Mouse (Mus musculus) 3T3-L1 (cell line): ENCODE results near the gene Cpne6.

Experiments used
- DNase-seq: peaks from one replicate; pipeline ENCODE4 v3.0.0-alpha.2; 2015; ENCODE audit warnings: low read depth, low spot score

The Cpne6 gene

GRCm38 (mm10) chr14:55497449-55497821, 12.8 kb upstream of the Cpne6 start:
- peak; percentile 80 for DNase-seq

GRCm38 (mm10) chr14:55505612-55506011, 4.6 kb upstream of the Cpne6 start:
- no peak for DNase-seq

GRCm38 (mm10) chr14:55507801-55508200, 2.4 kb upstream of the Cpne6 start:
- DNase-seq = no peak

- DNase-seq = no peak
Observed at GRCm38 (mm10) chr14:55509540-55509939, 705 bp upstream of the Cpne6 start.

DNA sequence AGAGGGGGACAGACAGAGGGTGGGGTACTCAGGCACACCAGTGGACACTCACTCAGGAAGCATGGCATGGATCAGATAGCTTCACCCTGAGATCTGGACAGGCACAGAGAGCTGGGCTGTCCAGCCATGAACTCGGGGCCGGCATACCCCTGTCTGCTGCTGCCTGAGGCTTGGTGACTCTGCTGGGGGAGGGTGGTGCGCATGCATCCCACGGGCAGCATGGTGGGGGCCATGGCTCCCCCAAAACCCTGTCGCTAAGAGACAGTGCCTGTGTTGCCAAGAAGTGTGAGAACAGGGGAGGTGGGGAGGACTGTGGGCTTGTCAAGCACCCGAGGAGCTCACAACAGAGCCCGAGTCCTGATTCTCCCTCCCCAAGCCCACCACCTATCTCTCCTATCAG, 792 bp downstream of the Cpne6 start:
- DNase-seq = no peak

DNA sequence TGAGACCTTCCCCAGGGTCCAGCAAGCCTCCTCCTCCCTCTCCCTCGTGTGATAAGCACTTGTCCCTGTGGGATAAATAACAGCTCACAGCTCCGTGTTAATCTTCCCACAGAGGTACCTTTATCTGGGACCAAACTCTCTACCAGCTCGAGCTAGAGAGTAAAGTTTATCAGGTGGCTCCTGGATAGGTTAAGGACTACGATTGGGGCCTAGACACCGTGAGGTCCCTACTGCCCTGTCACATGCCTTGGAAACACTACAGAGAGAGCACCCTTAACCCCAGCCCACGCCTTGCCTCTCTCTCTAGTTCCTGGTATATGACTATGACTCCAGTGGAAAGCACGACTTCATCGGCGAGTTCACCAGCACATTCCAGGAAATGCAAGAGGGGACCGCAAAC, 3.7 kb downstream of the Cpne6 start:
- no peak for DNase-seq

DNA sequence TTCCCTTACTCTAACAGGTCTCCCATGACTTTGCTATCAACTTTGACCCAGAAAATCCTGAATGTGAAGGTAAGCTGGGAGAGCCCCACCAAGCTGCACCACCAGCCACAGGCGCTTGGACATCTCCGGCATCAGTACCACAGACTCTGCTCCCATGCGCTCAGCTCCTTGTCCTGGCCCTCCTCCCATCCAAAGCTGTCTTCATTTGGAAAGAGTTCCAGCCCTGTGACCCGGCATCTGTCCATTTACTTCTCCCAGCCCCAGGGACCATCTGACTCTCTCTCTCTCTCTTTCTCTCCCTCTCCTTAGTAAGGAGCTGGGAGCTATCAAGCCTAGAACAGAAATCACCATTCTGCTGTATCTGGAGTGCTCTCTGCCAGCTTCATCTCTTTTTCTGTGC, 5.6 kb downstream of the Cpne6 start:
- no peak for DNase-seq

DNA sequence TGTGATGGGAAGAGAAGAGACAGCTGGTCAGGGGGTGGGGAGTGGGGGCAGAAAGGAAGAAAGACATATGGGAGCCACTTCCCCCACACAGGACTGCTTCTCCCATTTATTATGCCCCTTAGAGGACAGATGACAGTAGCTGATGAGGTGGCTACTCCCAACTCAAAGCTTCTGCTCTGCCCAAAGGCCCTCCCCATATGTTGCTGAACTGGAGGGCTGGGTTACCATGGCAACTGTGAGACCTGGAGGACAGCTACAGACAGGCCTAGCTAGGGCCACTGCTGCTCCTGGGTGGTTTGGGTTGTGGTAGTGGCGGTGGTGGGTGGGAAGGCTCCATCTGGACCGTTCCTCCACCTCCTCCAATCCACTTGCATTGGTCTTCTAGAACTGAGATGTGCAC, 8.7 kb downstream of the Cpne6 start:
- no peak for DNase-seq

DNA sequence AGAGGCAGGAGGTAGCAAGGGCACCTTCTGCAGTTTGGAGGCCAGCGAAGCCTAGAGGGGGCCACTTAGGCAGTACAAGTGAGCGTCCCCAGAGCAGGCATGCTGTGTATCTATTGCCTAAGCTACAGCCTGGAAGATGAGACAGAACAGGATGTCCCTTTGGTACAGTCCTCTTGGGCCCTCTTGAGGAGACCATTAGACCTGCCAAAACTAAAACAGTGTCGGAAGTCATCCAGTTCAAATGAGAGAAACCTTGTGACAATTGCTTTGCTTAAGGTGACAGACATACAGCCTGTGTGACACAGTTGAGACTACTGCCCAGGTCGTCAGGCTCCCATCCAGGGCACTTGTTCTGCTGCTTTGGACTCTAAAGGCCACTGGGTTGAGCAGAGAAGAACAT, 9.4 kb downstream of the Cpne6 start:
- DNase-seq = no peak

- DNase-seq = no peak
Observed at GRCm38 (mm10) chr14:55520451-55521361, 10.5 kb downstream of the Cpne6 start.

DNA sequence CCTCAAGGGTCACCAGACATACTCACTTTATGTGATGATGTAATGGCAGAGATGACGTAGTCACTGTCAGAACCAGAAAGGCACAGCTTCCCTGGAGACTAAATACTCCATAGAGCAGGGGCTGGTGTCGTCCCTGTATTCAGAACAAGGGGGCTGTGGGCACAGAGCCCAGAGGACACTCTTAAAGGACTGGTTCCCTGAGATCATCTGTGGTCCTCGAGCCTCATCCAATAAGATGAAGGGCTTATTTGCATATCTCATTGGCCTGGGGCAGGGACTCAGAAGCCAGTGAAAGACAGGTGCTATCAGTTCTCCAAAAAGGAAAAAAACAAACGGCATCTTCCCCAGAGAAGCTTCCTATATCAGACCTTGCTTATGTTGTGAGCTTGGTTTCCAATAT, 13.8 kb downstream of the Cpne6 start:
- DNase-seq = no peak

DNA sequence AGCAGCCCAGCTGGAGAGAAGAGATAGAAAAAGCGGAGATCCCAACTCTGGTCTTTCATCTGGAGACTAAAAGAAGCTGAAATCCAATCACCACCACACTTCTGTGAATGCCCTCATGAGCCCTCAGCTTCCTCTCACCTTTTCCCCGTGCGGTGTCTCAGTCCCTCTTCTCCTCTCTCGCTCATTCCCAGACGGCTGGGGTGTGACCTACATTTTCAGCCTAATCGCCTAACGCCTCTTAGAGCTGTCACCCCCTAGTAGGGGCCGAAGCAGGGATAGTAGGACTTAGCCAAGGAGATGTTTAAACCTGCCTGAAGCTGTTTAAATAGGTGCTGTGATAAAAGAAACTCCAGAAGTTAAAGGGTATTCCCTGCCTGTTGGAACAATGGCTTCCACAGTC, 14.5 kb downstream of the Cpne6 start, which contains the start of gene Nrl:
TSS of gene Nrl (minus strand) at position 197 of the 400 bp plus-strand sequence.
- no peak for DNase-seq

DNA sequence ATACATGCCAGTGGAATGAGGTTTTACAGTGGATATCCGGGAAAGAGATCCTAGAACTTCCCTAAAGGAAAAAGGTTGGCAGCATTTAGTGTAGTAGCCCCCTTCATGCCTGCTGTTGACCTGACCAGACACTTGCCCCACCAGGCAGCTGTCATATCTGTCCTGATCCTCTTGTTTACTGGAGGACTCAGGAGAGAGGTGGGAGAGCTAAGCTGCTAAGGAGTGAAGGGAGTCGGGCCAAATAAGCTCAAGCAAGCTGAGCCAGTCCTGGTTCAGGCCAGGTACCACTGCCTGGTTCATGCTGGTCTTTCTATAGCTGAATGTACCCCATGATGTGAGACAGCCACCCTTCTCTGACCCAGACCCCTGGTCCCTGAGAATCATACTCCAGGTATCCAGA, 16.4 kb downstream of the Cpne6 start:
- DNase-seq = no peak

DNA sequence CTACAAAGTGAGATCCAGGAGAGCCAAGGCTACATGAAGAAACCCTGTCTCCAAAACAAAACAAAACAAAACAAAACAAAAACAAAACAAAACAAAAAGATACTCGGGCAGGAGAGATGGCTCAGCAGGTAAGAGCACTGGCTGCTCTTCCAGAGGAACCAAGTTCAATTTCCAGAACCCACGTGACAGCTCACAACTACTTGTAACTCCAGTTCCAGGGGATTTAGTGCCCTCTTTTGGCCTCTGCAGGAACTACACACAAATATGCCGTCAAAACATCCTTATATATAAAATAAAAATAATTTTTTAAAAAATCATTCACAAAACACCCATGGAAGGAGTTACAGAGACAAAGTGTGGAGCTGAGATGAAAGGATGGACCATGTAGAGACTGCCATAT, 17.7 kb downstream of the Cpne6 start:
- DNase-seq = peak; percentile 68

DNA sequence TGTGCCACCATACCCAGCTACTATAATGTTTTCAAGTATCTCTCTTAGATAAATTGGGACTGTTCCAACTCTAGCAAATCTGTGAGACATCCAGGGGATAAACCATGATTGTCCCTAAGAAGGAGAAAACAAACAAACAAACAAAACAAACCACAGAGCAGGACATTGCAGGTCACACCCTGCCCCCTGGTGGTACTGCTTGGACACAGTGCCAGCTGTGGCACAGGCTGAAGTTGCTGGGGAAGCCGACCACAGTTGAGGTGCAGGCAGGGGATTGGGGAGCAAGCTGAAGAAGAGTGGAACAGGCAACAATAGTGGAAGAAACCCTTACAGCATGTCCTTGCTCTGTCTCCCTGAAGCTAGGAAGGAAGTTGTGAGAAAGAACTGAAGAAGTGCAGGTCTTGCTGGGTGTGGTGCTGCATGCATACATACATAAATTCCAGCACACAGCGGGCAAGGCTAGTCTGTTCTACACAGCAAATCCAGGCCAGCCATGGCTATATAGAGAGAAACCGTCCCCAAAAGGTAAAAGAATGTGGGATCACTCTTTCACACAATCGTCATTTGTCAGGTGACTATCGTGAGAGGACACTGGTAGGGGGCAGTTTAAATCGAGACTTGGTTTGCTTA, 26.0 kb downstream of the Cpne6 start:
- DNase-seq = peak; percentile 38

- DNase-seq = peak; percentile 95
Observed at GRCm38 (mm10) chr14:55540067-55540786, 30.0 kb downstream of the Cpne6 start, which contains the start of gene Pck2. Gene Pck2, plus strand, starts transcription at chr14:55540266.

GRCm38 (mm10) chr14:55540787-55541321, 30.6 kb downstream of the Cpne6 start:
- peak; percentile 78 for DNase-seq

- no peak for DNase-seq
Observed at GRCm38 (mm10) chr14:55542268-55542667, 32.0 kb downstream of the Cpne6 start.

DNA sequence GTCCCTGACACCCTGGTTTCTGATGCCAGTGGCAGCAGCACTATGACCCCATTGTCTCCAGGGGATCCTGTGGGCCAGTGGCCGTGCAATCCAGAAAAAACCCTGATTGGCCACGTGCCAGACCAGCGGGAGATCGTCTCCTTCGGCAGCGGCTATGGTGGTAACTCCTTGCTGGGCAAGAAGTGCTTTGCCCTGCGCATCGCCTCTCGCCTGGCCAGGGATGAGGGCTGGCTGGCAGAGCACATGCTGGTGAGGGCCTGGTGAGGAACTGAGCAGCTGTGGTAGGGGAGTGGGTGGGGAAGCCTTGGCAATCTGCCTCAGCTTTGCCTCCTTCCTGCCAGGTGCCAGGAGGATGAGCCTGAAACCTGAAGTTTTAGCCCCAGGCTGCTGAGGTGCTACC, 34.1 kb downstream of the Cpne6 start:
- no peak for DNase-seq

- no peak for DNase-seq
Observed at GRCm38 (mm10) chr14:55550191-55550590, 39.9 kb downstream of the Cpne6 start.

DNA sequence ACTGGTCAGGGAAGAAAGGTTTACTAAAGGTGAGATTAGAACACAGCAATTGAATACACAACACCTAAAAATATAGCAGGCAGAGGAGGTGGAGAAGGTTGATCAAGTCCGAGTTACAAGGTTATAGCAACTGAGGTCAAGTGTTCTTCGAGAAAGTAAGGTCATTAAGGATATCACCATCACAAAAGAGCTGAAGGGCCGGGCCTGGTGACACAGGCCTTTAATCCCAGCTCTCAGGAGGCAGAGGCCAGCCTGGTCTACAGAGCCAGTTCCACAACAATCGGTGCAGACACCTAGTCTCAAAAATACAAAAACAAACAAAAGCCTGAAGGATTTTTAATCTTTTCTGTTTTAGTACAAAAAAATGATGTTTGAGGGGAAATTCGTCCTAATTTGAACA, 41.1 kb downstream of the Cpne6 start:
- no peak for DNase-seq

DNA sequence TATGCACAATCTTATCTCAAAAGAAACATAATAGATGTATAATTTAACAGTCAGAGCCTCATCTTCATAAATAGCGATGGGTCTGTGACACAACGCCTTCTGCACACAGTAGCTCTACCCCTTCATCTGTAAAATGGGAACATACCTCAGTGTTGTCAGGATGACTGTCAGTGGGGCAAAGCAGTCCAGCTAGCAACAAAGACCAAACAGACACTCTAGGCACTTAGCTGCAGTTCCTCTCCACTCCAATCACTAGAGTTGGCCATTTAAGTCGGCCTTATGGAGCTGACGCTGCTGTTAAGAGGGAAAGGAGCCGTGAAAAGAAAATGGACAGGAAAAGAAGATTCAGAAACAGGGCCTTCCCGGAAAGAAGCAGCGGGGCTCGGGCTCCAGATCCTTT, 41.5 kb downstream of the Cpne6 start:
- DNase-seq = no peak
